Mouse (Mus musculus) myocyte (in vitro differentiated cells): ENCODE data around the gene Ssh1. TPM values are rescaled to one million over a fixed set of nuclear protein-coding genes. Genes with fewer than 3 reads are reported as not detected.

Source experiments
- H3K27me3 ChIP-seq: one replicate; pipeline ENCODE4 v1.6.1; 2011; ENCODE audit not compliant: control insufficient read depth, insufficient read depth, insufficient read length
- H3K36me3 ChIP-seq: one replicate; pipeline ENCODE4 v1.6.1; 2011; ENCODE audit not compliant: control insufficient read depth, insufficient read depth
- H3K4me2 ChIP-seq: one replicate; pipeline ENCODE4 v1.6.1; 2011; ENCODE audit warnings: low read depth, control low read depth
- H3K4me3 ChIP-seq: one replicate; pipeline ENCODE4 v1.5.1; 2011; ENCODE audit warnings: mild to moderate bottlenecking, control low read depth, moderate library complexity
- H3K79me2 ChIP-seq: one replicate; pipeline ENCODE4 v1.6.1; 2011; ENCODE audit not compliant: control insufficient read depth, insufficient read depth
- H3ac ChIP-seq: one replicate; pipeline ENCODE4 v1.6.1; 2011; ENCODE audit not compliant: control insufficient read depth, insufficient read length
- CEBPB ChIP-seq: IDR thresholded peaks from 2 replicates; pipeline ENCODE4 v1.6.1; 2011; ENCODE audit warnings: mild to moderate bottlenecking, moderate library complexity; ENCODE audit not compliant: poor library complexity, insufficient read depth, severe bottlenecking
- E2F4 ChIP-seq: IDR thresholded peaks from one replicate; pipeline ENCODE4 v1.6.1; 2011; ENCODE audit warnings: mild to moderate bottlenecking, control low read depth, moderate library complexity; ENCODE audit not compliant: insufficient read depth
- MAX ChIP-seq: IDR thresholded peaks from one replicate; pipeline ENCODE4 v1.6.1; 2011; ENCODE audit warnings: low read depth, mild to moderate bottlenecking, control low read depth
- MYOD1 ChIP-seq, 3 experiments: IDR thresholded peaks; one replicate each; pipeline ENCODE4 v1.6.1; 2011; ENCODE audit warnings: control low read depth in 2 of 3, low read depth in 2 of 3, mild to moderate bottlenecking in 2 of 3, moderate library complexity in 1 of 3; ENCODE audit not compliant: insufficient read length in 2 of 3, control insufficient read depth in 1 of 3
- MYOG ChIP-seq, 3 experiments: IDR thresholded peaks; one replicate each; pipeline ENCODE4 v1.6.1; 2011; ENCODE audit warnings: control low read depth in 2 of 3, low read depth in 2 of 3, mild to moderate bottlenecking in 2 of 3; ENCODE audit not compliant: insufficient read length in 2 of 3, control insufficient read depth in 1 of 3, insufficient read depth in 1 of 3
- POLR2A ChIP-seq: IDR thresholded peaks from one replicate; pipeline ENCODE4 v1.6.1; 2011; ENCODE audit warnings: low read depth, mild to moderate bottlenecking, control low read depth, moderate library complexity; ENCODE audit not compliant: insufficient read length
- POLR2AphosphoS2 ChIP-seq: IDR thresholded peaks from one replicate; pipeline ENCODE4 v1.6.1; 2011; ENCODE audit warnings: low read depth, control low read depth; ENCODE audit not compliant: insufficient read length
- REST ChIP-seq: IDR thresholded peaks from one replicate; pipeline ENCODE4 v1.6.1; 2011; ENCODE audit warnings: mild to moderate bottlenecking, control low read depth, moderate library complexity; ENCODE audit not compliant: insufficient read depth, insufficient read length
- SRF ChIP-seq: IDR thresholded peaks from one replicate; pipeline ENCODE4 v1.6.1; 2011; ENCODE audit warnings: low read depth; ENCODE audit not compliant: control insufficient read depth, insufficient read length
- TCF12 ChIP-seq: IDR thresholded peaks from one replicate; pipeline ENCODE4 v1.6.1; 2011; ENCODE audit warnings: mild to moderate bottlenecking, control low read depth; ENCODE audit not compliant: poor library complexity, insufficient read depth, severe bottlenecking
- TCF3 ChIP-seq: IDR thresholded peaks from one replicate; pipeline ENCODE4 v1.6.1; 2011; ENCODE audit warnings: low read depth, control low read depth; ENCODE audit not compliant: insufficient read length
- USF1 ChIP-seq: IDR thresholded peaks from one replicate; pipeline ENCODE4 v1.6.1; 2011; ENCODE audit warnings: low read depth, mild to moderate bottlenecking, control low read depth, moderate library complexity
- polyA plus RNA-seq: library from polyadenylated mRNA; unstranded; fragments of >200 nt; fragmentation: generic; extraction: Trizol; gene quantifications from one replicate; pipeline ENCODE4 v1.2.1, GENCODE M21; 2012; ENCODE audit warnings: missing spikeins

Ssh1 gene
- polyA plus RNA-seq, 1 experiment, result 3.4 TPM

GRCm38 (mm10) chr5:113973790-113974189 lies 19.9 kb downstream of the Ssh1 start:
- no peak overlapping the region for H3K4me3 ChIP-seq

GRCm38 (mm10) chr5:113972589-113973515 lies 20.8 kb downstream of the Ssh1 start:
- Histone ChIP-seq H3K79me2 (no peaks in the 10 kb centered on the region), H3K4me2 (no peak overlapping the region), H3K36me3 (no peaks in the 10 kb centered on the region), H3K4me3 (no peak overlapping the region), H3ac (no peak overlapping the region), H3K27me3 (no peaks in the 10 kb centered on the region)
- TF ChIP-seq MYOD1 (IDR thresholded peaks at IDR 0.05; ENCODE audit: control insufficient read depth in 1 of 3, insufficient read length in 2 of 3, low read depth in 2 of 3) (no peak), MAX (no peak), TCF12 (no peak), USF1 (no peak), POLR2A (no peak), REST (no peak), CEBPB (no peak)

More at GRCm38 (mm10) chr5:113973790-113974189, 19.9 kb downstream of the Ssh1 start:
- Histone ChIP-seq H3ac (no peak overlapping the region), H3K36me3 (no peaks in the 10 kb centered on the region), H3K27me3 (no peaks in the 10 kb centered on the region), H3K79me2 (no peaks in the 10 kb centered on the region), H3K4me2 (no peak overlapping the region)
- no peak for TF ChIP-seq TCF12
- no peak for TF ChIP-seq TCF3
- TF ChIP-seq POLR2AphosphoS2, result no peak
- no peak for TF ChIP-seq MAX
- TF ChIP-seq MYOD1 (IDR thresholded peaks at IDR 0.05; ENCODE audit: control insufficient read depth in 1 of 3, insufficient read length in 2 of 3, low read depth in 2 of 3), result no peak
- no peak for TF ChIP-seq POLR2A
- TF ChIP-seq MYOG (IDR thresholded peaks at IDR 0.05; ENCODE audit: control insufficient read depth in 1 of 3, insufficient read depth in 1 of 3, insufficient read length in 2 of 3, low read depth in 2 of 3), result no peak
- no peak for TF ChIP-seq USF1
- TF ChIP-seq REST, result no peak
- TF ChIP-seq E2F4, result no peak

- Histone ChIP-seq H3K4me3 (no peak overlapping the region), H3K36me3 (no peaks in the 10 kb centered on the region), H3K27me3 (no peaks in the 10 kb centered on the region), H3K79me2 (no peaks in the 10 kb centered on the region), H3ac (no peak overlapping the region), H3K4me2 (no peak overlapping the region)
- no peak for TF ChIP-seq USF1
- no peak for TF ChIP-seq CEBPB
- TF ChIP-seq REST, result no peak
- TF ChIP-seq SRF, result no peak
- no peak for TF ChIP-seq TCF12
- TF ChIP-seq TCF3, result no peak
- no peak for TF ChIP-seq MYOD1 (IDR thresholded peaks at IDR 0.05; ENCODE audit: control insufficient read depth in 1 of 3, insufficient read length in 2 of 3, low read depth in 2 of 3)
- TF ChIP-seq POLR2AphosphoS2, result no peak
- TF ChIP-seq MAX, result no peak
- no peak for TF ChIP-seq POLR2A
- no peak for TF ChIP-seq E2F4
- no peak for TF ChIP-seq MYOG (IDR thresholded peaks at IDR 0.05; ENCODE audit: control insufficient read depth in 1 of 3, insufficient read depth in 1 of 3, insufficient read length in 2 of 3, low read depth in 2 of 3)
These were observed 22.2 kb downstream of the Ssh1 start for GRCm38 (mm10) chr5:113971434-113971960.

- no peaks in the 10 kb centered on the region for H3K79me2 ChIP-seq
- no peaks in the 10 kb centered on the region for H3K27me3 ChIP-seq
- no peak overlapping the region for H3ac ChIP-seq
- no peak overlapping the region for H3K4me3 ChIP-seq
- H3K4me2 ChIP-seq, result no peak overlapping the region
- TF ChIP-seq TCF12 (no peak), MYOG (IDR thresholded peaks at IDR 0.05; ENCODE audit: control insufficient read depth in 1 of 3, insufficient read depth in 1 of 3, insufficient read length in 2 of 3, low read depth in 2 of 3) (no peak), CEBPB (no peak)
- H3K36me3 ChIP-seq, result no peaks in the 10 kb centered on the region
These were observed 25.3 kb downstream of the Ssh1 start for GRCm38 (mm10) chr5:113968371-113968770.
